Mouse (Mus musculus) bone marrow, adult 2 months (tissue): ENCODE results near the gene Pkd1l2. TPM values are rescaled to one million over a fixed set of nuclear protein-coding genes. Genes with fewer than 3 reads are reported as not detected.

Source experiments
- H3K27ac ChIP-seq: fragments of 200-500 bp; 2 replicates; pipeline ENCODE4 v1.5.1; 2012; ENCODE audit warnings: low read depth, mild to moderate bottlenecking, control low read depth, inconsistent platforms, low read length; ENCODE audit not compliant: control insufficient read depth, poor library complexity, insufficient read depth
- H3K4me1 ChIP-seq: fragments of 200-500 bp; 2 replicates; pipeline ENCODE4 v1.6.1; 2011; ENCODE audit warnings: low read length; ENCODE audit not compliant: control insufficient read depth, insufficient read depth
- H3K4me3 ChIP-seq: fragments of 200-500 bp; replicated peaks from 2 replicates; pipeline ENCODE3; 2011; ENCODE audit warnings: mild to moderate bottlenecking, low read depth, low read length, control low read depth; ENCODE audit not compliant: control insufficient read depth
- CTCF ChIP-seq: fragments of 200-500 bp; IDR thresholded peaks from 2 replicates; pipeline ENCODE4 v1.5.1; 2011; ENCODE audit warnings: low read length, control low read depth; ENCODE audit not compliant: control insufficient read depth, insufficient read depth
- POLR2A ChIP-seq: fragments of 200-500 bp; IDR thresholded peaks from 2 replicates; pipeline ENCODE4 v1.6.1; 2011; ENCODE audit warnings: low read depth, mild to moderate bottlenecking, control low read depth, low read length, borderline replicate concordance; ENCODE audit not compliant: control insufficient read depth
- WGBS: fragments of 180-500 bp; shearing (Covaris S2); methylation state at CpG from one replicate; pipeline ENCODE4 v1.1.7; 2018; 5-methylcytosine and 5-hydroxymethylcytosine counted together
- polyA plus RNA-seq: library from polyadenylated mRNA; stranded (reverse); fragments of >200 nt; gene quantifications from 2 replicates; pipeline ENCODE4 v1.2.4, GENCODE M21; 2011; ENCODE audit warnings: low replicate concordance; ENCODE audit not compliant: missing spikeins, insufficient read depth, insufficient read length

Gene Pkd1l2
- polyA plus RNA-seq, 1 experiment, result not detected

GRCm38 (mm10) chr8:116951778-116952177 lies 130.5 kb downstream of the Pkd1l2 start:
- 88% methylated on average over 2 of the region's 2 CpGs for WGBS
- no peak overlapping the region for H3K4me3 ChIP-seq
- TF ChIP-seq POLR2A, result no peak
- TF ChIP-seq CTCF, result no peak
- H3K4me1 ChIP-seq, result no peaks in the 10 kb centered on the region; the same call in 1 of the 2 replicates
- H3K27ac ChIP-seq, result no peak overlapping the region

DNA sequence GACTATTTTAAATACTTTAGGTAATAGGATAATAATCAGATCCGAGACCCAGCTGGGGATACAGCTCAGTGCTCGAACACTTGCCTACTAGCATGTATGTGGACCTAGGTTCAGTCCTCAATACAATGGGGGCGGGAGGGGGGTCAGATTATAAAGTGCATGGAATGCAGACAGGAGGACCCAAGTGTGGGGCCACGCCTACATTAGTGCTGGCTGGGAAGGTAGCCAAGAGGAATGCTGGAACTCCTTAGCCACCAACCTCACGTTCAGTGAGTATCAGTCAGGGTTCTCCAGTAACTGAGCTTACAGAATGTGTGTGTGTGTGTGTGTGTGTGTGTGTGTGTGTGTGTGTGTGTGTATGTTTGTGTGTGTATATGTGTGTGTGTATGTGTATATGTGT lies 130.9 kb downstream of the Pkd1l2 start:
- no peaks in the 10 kb centered on the region; the same call in 1 of the 2 replicates for H3K4me1 ChIP-seq
- WGBS, result 73% methylated on average over 5 of the region's 5 CpGs
- TF ChIP-seq POLR2A (no peak), CTCF (no peak)
- no peak overlapping the region for H3K4me3 ChIP-seq
- H3K27ac ChIP-seq, result no peak overlapping the region

DNA sequence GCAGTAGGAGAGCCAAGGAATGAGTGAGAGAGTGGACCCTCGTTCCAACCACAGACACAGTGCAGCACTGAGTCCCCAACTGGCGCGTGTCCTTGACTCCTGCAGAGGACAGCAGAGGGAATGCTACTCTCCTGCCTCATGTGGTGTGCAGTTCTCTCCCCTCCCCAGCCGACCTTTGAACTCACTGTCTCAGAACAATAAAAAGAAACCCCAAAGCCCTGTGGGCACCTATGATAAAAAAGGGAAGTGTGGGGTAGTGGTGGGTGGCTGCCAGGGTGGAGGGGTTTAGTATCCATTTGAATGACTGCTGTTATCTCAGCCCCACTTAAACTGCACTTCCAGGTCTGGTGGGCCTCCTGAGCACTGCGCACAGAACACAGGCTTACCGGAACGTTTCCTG lies 134.7 kb downstream of the Pkd1l2 start:
- WGBS, result 63% methylated on average over 7 of the region's 7 CpGs
- TF ChIP-seq CTCF, result no peak
- TF ChIP-seq POLR2A, result no peak
- Histone ChIP-seq H3K4me1 (peaks cover 1% of the 10 kb centered on the region; the same call in 1 of the 2 replicates), H3K4me3 (no peak overlapping the region), H3K27ac (no peak overlapping the region)

- peaks cover 1% of the 10 kb centered on the region; the same call in 1 of the 2 replicates for H3K4me1 ChIP-seq
- H3K4me3 ChIP-seq, result peak overlapping the region; percentile 38
- TF ChIP-seq POLR2A (no peak), CTCF (no peak)
- no peak overlapping the region for H3K27ac ChIP-seq
- WGBS, result 72% methylated on average over 6 of the region's 6 CpGs
Observed at GRCm38 (mm10) chr8:116946851-116947250, 135.4 kb downstream of the Pkd1l2 start.

DNA sequence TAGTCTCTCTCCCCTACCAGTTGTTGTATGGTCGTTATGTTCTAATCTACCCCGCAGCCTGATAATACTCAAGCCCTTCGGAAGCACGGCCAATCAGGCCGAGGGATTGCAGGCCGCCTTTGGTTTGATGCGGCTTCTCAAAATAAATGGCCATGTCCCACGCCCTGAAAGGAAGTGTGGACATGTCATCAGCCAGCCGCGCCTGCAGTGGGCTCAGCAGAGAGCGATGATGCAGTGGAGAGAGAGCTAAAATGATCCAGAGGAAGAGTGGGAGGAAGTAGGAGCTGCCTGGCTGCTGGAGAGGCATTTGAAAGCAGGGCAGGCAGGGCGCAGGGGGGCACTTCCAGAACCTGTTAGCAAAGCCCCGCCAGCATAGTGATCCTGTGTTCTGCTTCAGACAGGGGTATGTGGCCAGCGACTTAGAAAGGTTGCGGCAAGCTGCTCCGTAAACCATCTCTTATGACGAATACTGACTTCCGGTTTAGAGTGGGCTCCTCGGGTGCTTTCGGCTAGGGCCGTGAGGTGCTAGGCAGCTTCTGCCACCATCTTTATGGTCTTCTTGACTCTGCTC lies 135.9 kb downstream of the Pkd1l2 start:
- H3K4me1 ChIP-seq, result peaks cover 1% of the 10 kb centered on the region; the same call in 1 of the 2 replicates
- WGBS, result 42% methylated on average over 21 of the region's 21 CpGs
- peak overlapping the region; percentile 54 for H3K27ac ChIP-seq

More for the DNA sequence above, 135.9 kb downstream of the Pkd1l2 start:
- H3K4me3 ChIP-seq, result peak overlapping the region; percentile 38
- TF ChIP-seq POLR2A, result no peak
- TF ChIP-seq CTCF, result no peak

Other genes starting within 250 kb of the Pkd1l2 start
- 51.2 and 63.1 TPM in 2 replicates for gene Cmc2, start 161.0 kb downstream of the Pkd1l2 start, polyA plus RNA-seq
- gene Cenpn, start 160.7 kb downstream of the Pkd1l2 start, polyA plus RNA-seq, result 18.4 and 21.8 TPM in 2 replicates
- gene Atmin, start 139.1 kb downstream of the Pkd1l2 start, polyA plus RNA-seq, result 3.8 and 4.9 TPM in 2 replicates
- gene 1700030J22Rik, start 103.5 kb downstream of the Pkd1l2 start, polyA plus RNA-seq, result 0.85 TPM in 1 of 2 replicates, not detected in the other
- gene Gcsh, start 88.9 kb downstream of the Pkd1l2 start, polyA plus RNA-seq, result 6.8 and 29.3 TPM in 2 replicates
- gene Bco1, start 13.4 kb upstream of the Pkd1l2 start, polyA plus RNA-seq, result not detected in 2 replicates
- 2.9 and 3.1 TPM in 2 replicates for gene Gan, start 75.7 kb upstream of the Pkd1l2 start, polyA plus RNA-seq
- gene Cmip, start 174.6 kb upstream of the Pkd1l2 start, polyA plus RNA-seq, result 11.5 and 16.2 TPM in 2 replicates